Mouse (Mus musculus): ENCODE results near the gene Ssr2.

The Ssr2 gene

DNA sequence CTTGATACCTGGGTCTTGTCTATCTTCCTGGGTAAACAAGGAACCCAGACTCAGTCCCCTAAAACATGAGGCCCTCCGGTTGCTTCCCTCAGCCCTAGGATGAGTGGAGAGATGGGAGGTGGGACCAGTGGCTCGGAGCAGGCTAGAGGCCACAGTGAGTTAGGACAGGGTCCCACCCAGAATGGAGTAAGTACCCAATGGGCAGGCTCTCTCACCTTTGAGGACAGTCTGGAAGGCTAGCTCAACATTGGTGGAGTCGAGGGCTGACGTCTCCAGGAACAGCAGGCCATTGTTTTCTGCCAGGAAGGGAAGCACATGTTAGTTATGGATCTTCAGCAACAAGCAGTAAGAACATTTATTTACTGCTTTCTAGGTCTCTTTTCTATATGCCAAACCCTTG, 33.2 kb upstream of the Ssr2 start:
- no peak for DNase-seq

DNA sequence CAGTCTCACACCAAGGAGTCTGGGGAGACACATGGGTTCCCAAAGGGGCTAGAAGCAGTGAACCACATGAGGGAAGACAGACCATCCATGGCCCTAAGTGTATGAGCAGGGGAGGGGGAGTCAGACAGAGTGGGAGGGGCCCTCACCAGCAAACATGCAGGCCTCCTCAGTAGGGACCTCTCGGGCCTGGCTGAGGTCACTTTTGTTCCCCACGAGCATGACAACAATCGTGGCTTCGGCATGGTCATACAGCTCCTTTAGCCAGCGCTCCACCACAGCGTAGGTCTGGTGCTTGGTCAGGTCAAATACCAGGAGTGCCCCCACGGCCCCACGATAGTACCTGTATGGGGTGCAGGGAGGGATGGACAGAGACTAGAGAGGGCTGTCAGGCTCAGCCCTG, 32.5 kb upstream of the Ssr2 start:
- DNase-seq: no peak

DNA sequence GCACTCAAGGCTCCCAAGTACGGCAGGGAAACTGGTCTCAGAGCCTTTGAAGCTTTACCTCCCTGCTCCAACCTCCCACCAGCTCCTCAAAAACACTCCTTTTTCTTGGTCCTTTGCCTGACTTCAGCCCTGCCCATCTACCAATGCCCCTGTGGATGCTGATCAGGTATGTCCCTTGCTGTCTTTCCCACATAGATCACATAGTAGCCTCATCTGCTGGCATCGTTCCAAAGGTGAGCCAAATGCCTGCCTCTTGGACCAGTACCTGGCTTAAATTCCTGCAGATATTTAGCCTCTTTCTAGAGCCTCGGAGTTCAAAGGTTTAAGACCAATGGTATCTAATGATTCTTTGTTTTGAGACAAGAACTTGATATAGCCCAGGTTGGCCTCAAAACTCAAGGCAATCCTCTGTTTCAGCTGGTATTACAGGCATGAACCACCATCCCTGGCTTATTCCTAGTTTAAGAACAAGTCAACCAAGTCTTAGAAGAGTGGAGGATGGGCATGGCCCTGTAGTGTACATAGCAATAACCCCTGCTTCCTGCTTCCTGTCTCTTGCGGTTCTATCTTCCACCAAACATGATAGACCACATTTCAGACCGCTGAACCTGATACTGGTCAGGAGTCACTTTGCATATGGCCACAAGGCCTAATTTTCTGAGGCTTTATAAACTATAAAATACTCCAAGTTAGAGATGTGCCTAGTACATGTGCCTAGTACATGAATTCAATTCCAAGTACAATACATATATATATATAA, 31.8 kb upstream of the Ssr2 start:
- no peak for DNase-seq

DNA sequence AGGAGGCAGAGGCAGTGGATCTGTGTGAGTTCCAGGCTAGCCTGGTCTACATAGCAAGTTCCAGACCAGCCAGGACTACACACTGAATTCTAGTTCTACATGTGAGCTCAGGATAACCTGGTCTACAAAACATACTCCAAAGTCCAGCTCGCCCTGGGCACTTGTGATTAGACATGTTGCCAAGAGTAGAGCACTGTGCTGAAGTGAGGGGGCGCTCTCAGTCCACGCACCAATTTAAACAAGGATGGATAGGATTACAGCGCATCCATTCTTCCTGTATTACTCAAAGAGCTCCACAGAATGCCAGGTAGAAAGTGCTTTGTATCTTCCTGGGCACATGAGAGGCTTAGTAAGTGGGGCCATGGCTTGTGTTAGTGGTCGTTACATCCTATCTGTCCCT, 31.2 kb upstream of the Ssr2 start:
- DNase-seq: no peak

DNA sequence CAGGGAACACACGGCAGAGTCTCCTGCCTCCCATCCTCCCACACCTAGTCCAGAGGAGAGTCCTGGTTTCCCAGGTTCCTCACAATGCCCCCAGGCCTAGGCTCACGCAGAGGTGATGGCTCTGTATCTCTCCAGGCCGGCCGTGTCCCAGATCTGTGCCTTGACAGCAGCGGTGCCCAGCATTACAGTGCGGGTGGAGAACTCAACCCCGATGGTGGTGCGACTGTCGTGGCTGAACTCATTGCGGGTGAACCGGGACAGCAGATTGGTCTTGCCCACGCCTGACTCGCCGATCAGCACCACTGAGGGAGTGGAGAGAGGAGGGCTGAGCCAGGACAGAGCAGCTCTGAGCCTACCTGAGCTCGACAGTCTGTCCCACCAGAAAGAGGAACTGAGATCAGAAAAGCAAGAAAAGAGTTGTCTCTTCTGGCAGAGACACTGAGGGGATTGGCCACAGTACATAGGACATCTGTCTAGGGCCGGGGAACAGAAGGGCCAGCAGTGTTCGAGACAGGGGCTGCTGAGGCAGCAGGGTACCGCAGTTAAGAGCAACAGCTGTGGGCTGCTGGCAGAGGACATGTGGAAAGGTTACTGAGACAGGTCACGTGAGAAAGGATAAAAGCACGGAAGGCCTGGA, 30.6 kb upstream of the Ssr2 start:
- DNase-seq: no peak

DNA sequence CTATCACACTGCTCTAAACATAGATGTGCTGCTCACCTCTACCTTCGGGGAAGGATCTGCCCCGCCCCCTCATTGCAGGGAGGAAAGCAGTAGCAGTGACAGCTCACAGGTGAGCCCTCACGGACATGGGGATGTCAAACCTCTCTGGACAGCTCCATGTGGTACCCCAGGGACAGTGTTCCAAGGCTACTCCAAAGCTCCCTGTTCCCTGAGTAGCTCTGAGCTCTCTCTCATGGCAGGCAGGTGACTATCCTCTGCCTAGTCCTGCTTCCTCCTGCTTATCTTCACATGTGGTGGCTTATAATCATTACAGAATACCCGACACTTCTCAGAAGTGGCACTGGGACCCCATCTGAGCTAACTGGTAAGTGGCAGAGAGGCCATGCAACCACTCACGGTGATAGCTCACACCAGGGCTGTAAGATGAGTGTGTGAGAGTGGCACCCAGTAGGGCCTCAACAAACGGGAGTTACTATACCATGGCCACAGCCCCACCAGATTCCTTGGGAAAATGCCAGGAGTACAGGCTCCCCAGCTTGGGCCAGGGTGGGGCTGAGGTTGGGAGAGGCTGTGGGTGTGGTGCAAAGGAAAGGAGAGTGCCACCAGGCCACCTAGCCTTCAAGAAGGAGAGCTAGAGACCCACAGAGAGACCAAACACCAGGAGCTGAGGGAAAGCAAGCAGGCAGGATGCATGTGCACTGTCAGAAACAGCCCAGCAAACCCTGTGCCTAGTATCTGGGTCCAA, 28.8 kb upstream of the Ssr2 start:
- no peak for DNase-seq

DNA sequence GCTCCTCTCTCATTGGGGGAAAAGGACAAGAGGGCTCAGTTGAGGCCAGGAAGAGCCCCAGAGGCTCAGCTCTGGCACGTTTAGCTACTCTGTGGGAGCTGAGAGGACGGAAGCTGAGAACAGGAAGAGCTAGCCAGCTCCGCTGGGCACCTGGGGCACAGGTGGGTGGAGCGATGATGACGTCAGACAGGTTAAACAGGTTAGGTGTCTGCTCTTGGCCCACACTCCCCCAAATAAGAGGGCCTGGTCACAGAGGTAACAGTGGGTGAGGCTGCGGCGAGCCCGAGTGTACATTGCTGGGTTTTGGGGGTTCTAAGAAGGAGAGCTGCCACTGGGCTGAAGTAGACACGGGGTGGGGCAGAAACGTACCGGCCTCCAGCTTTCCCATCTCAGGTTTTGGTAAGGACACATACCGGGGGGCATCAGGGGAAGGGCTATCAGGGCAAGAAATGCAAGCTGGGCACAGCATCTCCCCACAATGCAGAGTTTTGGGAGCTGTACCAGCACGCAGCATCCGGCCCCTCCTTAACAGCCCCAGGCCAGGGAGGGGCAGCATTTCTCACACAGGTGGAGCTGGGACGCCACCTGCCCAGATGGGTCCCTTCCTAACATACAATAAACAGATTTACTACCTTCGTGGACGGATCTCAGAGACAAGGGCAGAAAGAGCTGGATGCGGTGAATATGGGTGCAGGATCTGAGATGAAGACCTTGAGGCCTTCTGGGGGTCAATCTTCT, 27.3 kb upstream of the Ssr2 start, which contains the start of gene Rab25:
Gene Rab25 (minus strand): TSS at position 121 of the 738 bp plus-strand sequence.
- DNase-seq: no peak

DNA sequence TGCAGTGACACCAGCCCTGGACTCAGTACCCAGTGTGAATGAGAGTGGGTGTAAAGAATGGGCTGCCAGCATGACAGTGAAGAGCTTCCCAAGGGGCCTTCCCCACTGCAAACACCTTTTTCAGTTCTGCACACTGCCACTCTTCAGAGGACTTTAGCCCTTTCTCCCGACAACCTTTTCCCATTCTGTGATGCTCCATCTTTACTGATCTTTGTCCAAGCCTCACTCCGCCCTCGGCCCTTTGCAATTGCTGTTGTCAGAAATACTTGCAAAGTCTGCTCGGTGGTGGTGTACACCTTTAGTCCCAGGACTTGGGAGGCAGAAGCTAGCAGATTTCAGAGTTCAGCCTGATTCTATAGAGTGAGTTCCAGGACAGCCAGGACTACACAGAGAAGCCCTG, 24.1 kb upstream of the Ssr2 start:
- DNase-seq: no peak

DNA sequence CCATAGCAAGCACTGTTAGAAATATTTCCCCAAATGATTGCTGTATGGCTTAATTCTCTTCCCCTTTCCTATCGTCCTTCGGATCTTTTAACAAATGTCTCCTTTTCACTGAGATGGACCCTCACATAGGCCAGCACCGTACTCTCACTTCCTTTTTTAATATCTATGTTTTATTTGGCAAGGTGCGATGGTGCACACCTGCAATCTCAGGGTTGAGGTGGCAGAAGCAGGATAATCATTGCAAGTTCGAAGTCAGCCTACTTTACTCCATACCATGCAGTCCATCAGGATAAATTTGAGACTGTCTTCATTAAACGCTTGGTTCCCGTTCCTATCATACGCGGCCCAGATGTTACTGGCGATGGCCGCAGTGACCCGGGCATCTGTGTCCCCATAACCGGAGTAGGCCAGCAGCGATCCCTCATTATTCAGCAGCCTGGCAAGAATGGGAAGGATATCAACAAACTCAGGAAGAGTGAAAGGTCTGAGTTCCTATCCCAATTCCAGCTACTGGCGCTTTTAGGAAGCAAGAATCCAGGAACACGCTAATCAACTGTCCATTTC, 23.5 kb upstream of the Ssr2 start:
- no peak for DNase-seq

DNA sequence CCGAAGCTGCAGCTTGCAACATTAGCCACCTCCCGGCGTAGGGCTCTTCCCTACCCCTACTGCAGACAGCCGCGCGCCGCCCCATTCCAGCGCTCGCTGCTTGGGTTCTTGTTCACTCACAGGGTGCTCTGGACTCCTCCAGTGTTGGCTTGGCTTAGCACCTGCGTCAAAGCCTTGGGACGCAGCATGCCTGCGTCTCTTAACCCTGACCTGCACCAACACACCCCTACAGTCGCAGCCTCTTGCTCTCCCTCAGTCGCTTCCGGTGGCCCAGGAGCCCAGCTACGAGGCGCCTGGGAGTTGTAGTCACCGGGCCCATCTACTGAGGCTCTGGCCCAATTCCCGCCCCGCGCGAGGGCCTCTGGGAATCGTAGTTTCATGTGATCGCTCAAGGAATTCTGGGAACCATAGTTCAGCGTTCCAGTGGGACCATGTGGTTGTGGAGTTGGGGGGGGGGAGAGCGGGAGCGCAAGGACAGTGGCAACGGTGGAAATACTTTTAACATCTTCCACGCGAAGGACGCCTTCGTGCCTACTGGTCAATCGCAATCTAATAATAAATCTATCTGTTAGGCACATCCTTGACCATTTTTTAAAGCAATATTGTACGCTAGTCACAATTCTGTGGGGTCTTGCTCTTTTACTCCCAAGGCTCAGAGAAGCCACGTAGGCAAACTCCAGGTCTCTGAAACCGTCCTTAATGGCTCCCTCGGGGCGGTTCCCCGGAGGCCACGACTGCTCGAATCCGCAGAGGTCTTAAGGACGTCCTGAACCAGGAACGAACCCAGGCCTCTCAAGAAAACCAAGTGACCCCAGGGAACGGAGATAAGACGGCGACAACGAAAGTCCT, 22.8 kb upstream of the Ssr2 start, which contains the start of gene Lamtor2:
Gene Lamtor2 (minus strand): TSS at position 399 of the 849 bp plus-strand sequence.
- DNase-seq: peak; percentile 97

DNA sequence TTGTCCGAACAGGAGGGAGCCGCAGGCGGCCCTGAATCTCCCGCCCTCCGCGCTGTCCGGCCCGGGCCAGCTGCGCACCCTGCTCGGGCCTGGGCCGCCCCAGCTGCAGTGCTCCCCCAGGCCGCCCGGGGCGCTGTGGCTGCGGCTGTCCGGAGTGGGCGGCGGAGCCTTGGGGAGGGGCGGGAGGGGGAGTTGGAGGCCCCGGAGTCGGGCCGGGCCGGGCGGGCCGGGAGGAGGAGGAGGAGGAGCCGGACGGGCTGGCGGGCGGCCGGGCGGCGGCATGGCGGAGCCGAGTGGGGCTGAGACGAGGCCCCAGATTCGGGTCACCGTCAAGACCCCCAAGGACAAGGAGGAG, 22.2 kb upstream of the Ssr2 start, which contains the start of gene Ubqln4:
Gene Ubqln4 (plus strand): TSS at position 234 of the 355 bp plus-strand sequence.
- DNase-seq: peak; percentile 92

DNA sequence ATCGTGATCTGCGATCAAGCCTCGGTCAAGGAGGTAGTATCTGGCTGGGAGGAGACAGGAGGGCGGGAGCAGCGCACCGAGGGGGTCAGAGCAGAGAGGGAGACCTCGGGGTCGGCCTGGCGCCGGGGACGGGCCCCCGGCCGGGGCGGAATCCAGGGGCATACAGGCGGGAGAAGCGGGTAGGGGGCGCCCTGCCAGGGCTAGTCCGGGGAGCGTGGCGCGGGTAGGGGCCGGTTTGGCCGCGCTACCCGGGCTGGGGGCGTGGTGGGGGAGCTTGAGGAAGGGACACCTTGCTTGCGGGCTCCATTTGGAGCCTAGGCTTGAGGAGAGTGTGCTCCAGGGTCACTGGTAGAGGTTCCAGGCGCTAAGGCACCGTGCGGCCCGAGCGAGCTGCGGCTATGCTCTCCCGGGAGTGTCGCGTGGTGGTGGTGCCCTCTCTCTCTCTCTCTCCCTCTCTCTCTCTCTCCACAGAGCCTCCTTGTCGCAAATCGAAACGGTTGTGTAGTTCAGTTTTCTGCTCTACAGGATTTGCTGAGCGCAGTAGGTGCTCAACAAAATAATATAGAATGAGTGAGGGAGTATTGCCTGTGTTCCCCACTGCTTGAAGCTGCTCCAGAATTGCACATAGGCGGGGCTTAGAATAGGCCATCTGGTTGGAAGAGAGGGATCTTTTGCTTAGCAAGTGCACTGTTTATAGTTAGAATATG, 21.6 kb upstream of the Ssr2 start:
- no peak for DNase-seq

DNA sequence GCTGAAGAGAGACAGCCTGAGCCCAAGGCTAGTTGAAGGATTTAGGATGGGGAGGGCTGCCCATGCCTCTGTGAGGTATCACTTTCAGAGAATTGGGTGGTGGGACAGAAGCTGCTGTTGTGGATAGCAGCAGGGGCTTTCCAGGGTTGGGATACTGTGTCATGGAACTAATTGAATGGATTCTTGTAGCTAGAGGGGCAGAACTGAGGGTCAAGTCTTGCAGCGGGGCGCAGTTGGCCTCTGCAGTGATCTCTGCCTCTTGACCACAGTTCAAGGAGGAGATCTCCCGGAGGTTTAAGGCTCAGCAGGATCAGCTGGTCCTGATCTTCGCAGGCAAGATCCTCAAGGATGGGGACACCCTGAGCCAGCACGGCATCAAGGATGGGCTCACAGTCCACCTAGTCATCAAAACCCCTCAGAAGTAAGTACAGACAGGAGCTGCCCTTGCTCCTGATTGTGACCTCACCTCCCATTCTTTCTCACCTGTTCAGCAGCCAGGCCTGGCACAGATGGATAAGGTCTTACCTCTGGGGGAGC, 20.5 kb upstream of the Ssr2 start:
- no peak for DNase-seq

DNA sequence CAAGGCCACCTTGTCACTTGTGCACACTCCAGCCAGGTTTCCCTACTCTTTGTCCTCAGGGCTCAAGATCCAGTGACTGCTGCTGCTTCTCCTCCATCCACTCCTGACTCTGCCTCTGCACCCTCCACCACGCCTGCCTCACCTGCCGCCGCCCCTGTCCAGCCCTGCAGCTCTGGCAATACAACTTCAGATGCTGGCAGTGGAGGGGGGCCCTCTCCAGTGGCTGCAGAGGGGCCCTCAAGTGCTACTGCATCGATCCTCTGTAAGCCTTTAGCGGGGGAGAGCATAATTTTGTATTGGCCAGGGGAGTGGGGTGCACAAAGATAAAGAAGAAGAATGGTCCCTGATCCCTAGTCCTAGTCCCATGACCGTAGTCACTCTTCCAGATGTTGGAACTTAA, 19.9 kb upstream of the Ssr2 start:
- no peak for DNase-seq

DNA sequence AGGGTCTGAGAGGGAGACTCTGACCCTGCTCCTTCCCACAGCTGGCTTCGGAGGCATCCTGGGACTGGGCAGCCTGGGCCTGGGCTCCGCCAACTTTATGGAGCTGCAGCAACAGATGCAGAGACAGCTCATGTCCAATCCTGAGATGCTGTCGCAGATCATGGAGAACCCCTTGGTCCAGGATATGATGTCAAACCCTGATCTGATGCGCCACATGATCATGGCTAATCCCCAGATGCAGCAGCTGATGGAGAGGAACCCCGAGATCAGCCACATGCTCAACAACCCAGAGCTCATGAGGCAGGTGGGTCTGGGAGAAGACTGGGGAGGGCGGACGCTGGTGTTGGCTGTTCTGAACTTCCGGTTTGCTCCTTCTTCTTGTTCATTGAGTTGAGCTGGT, 19.1 kb upstream of the Ssr2 start:
- no peak for DNase-seq

DNA sequence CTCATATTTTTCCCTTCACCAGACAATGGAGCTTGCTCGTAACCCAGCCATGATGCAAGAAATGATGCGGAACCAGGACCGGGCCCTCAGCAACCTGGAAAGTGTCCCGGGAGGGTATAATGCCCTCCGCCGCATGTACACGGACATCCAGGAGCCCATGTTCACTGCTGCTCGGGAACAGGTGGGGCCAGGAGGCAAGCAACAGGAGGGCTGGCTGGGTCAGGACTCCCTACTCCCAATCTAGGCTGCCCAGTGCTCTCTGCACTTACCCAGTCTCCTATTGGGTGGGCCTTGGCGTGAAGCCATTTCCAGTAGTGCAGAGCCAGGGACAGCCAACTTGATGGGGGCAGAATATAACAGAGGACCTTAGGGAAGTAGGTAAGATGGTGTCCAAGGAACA, 16.1 kb upstream of the Ssr2 start:
- DNase-seq: no peak

DNA sequence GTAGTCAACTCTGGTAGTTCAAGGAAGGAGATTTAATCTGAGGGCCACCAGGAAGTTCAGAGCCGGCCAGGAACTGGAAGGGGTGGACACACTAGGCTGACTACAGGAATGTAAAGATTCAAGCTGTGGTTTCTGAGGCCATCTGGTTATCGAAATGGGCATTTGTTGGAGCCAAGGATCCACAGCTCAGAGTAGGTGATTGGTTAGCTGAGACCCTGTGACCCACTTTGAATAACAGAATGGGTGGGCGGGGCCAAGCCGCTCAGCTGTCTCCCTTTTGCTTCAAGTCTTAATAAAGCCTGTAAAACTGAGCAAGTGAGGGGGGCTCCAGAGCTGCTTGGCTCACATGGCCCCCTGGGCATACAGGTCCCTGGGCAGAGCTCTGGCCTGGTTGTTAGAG, 13.7 kb upstream of the Ssr2 start:
- DNase-seq: no peak

DNA sequence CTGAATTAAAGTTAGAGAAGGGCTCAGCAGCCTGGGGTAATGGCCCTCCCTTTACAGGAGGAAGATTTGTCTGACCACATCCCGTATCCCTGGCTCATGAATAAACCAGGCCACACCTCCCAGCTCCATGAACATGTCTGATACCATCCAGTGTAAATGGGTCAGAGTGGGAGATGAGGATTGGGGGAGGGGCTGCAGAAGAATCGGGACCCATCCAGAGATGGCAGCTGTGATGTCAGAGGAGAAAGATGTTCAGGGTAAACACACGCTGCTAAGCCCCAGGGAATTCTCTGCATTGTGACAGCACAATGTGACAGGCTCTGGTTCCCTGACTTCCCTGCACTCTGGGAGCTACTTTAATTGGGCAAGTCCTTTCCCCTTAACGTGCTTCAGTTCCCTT, 12.2 kb upstream of the Ssr2 start:
- DNase-seq: no peak

DNA sequence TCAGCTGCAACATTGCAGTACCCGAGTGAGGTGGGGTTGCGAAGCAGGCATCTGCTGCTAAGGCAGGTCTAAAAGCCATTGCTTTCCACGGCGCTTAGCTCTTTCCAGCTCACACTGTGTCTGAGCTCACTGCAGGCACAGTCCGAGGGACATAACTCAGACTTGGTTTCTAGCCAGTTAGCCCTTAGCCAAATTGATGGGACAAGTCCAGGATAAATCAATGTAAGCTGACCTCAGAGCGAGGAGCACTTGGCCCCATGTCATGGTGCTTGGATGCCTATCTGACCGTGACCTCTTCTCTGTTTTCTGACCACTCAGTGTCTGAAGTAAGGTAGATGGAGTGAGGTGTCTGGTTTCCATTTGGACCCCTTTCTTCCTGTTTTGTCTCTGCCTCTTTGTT, 11.7 kb upstream of the Ssr2 start:
- no peak for DNase-seq

DNA sequence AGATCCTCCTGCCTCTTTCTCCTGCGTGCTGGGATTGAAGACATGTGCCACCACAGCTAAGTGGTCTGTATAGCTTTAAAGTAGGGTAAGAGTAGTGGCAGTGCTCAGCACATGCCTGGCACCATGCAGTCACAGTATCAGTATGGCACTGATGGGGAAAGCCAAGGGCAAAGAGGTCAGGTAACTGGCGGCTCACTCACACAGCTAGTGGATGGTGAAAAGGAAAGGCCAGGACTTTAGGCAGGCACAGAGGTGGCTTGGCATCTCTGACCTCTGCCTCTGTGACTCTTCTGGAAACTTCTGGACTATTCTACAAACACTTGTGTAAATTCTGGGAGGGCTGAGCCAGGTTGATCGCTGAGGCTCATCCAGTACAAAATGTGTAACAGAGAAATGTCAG, 9.6 kb upstream of the Ssr2 start:
- no peak for DNase-seq

DNA sequence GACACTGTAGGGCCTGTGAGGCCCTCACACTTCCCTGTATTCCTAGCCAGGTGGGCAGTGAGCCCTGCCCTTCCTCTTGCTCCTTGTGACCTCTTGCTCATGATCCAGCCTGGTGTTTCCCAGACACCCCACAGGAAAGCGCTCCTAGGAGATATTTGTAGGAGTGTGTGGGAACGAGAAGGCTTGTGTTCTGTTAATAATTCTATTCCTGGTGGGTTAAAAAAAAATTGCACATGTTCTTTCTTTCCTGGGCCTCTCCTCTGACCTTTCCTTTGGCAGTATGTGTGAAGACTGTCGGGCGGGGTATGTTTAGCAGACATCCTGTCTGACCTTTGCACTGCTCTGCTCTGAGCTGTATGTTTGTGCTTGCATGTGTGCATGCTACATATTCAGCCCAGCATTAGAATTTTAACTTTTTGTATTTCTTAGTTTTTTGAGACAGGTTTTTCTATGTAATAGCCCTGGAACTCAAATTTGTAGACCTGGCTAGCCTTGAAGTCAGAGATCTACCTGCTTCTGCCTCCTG, 9.1 kb upstream of the Ssr2 start:
- DNase-seq: no peak

All from cerebellum, adult 8-10 months (tissue).